Mouse (Mus musculus): ENCODE data around the gene Crp.

Crp gene

DNA sequence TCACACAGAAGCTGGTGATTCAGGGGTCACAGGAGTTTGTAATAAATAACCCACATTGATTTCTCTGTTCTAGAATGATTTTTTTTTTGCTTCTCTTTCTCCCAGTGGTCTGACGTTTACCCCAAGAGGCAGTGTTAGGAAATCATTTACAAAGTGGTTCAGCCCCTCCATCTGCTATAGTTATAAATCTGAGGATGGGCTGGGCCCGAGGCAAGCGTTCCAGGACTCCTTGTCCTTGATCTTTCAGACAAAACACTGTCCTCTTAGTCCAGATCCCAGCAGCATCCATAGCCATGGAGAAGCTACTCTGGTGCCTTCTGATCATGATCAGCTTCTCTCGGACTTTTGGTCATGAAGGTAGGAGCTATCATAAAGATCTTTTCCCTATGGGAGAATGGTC, at the start of gene Crp:
Gene Crp, plus strand, starts transcription at position 212 of the 400 bp plus-strand sequence.
- no peak for DNase-seq

DNA sequence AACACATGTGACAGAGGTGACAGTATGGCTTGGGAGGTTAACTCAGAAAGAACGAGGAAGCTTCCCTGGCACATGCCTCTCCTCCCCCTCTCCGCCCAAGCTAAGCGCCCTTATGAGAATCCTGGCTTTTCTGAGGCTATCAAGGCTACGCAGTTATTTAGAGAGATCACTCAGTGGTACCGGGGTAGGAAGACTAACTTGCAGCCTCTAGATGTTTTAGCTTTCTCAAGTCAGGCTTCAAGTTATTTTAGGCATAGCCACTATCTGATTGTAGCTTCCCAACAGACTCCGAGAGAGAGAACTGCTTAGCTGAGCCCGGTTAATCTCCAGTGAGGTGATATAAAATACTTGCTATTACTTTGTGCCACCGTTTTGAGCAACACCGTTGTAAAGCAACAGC, 48.5 kb upstream of the Crp start:
- no peak for DNase-seq

DNA sequence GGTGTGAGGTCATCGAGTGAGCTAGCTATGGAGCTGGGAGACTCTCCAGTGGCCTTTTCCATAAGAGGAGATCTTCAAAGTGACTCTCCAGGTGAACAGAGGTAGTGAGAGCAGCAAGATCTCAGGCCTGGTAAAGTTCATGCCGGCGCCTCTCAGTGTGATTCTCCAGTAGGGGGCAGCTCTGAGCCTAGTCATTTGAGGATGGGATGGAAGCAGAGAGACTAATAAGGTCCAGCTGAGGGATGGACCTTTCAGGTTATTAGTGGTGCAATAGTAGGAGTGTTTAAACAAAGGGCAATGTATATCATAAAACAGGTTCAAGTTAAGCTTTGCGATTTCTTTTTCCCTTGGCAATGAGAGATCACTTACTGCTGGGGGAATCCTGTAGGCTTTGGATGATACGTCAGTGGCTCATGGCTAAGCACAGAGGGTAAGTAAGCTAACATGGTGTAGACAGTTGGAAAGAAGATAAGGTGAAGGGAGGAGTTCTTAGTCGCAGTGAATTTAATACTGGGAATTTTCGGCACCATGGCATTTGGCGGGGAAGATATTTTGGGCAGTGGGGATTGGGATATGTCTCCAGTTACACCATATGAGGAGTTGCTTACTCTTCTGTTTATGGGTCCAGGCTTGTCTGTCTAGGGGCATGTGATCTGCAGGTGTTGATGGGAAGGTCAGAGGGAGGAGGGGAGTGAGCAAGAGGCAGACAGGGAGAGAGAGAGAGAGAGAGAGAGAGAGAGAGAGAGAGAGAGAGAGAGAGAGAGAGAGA, 47.2 kb upstream of the Crp start:
- peak; percentile 32 for DNase-seq

DNA sequence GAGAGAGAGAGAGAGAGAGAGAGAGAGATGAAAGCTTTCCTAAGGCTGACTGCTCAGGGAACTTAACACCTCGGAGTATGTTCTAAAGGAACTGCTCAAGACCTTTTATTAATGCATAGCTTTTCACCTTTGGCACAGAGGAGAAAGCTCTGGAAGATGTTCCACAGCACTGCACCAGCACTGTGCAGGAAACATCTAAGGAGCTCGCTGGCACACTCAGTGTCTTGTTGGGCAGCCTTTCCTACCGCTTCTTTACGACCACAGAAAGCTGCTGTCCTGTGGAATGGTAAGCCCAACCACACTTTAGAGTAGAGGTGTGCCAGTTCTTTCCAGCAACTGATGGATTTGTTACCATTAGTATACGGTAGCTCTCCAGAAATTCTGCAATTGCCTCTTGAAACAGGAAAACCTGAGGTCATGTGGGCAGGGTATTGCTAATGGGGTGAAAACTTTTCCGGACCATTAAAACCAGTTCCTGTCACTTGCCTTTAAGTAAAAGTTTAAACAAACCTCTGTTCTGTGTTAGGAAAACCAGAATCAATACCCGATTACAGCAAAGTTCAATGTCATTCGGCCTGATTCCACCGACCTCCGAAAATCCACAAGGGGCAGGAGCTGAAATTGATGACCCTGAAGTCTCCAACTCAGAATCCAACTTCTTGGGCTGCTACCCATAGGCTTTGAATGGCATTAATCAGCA, 46.4 kb upstream of the Crp start:
- DNase-seq, result no peak

DNA sequence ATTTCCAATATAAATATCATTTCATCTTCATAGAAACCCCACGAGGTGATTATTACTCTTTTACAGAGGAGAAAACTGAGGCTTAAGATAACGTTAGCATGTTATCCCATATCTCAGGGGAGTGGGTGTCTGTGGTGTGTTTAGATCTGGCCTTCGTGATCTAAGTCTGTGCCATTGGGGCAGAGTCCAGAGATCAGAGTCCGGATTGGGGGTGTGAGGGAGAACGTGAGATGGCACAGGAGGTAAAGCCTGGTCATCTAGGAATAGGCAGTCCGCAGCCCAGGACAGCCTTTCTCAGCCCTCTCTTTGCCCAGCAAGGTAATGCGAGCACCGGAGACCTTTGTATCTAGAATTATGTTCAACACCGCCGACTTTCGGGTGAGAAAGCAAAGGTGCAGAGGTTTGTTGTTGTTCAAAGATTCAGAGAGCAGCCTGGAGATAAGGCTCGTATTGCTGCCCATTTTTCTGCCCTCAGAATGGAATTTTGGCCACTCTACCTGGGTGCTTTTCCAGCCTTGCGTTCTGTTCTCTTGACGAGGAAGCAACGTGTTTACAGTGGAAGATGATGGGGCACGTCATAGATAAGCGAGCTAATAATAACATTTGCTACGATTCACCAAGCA, 45.7 kb upstream of the Crp start:
- DNase-seq, result no peak

DNA sequence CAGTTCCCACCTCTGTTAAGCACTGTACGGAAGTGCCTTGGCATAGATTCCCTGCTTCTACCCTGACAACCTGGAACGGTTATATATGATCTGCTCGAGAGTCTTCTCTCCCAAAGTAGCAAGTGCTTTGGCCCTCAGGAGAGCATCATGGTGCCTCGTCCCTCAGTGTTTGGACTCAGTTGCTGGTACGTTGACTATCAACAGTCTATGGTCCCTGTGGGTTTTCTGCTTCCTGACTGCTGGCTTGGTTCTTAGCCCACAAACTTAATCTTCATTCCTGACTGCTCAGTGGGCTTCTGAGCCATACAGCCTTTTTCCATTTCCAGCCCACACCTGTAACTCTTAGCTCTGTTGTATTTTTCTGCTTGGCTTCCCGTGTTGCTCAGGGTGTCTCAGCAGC, 44.0 kb upstream of the Crp start:
- DNase-seq, result no peak

DNA sequence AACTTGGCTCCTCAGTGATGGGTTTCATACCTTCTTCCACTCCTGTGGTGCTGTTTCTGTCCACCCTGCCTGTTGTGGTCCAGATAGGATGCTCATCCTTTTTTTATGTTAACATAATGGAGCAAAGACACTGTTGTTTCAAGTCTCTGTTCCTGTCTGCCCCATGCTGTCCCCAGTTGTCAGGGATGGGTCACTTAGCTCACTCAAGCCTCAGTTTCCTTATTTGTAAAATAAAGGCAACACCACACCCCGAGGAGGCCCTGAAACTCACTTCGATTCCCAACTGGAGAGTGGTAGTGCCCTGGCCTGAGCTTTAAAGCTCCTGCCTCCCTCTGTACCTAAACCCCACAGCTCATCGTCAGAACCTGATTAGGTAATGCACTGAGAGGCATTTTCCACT, 40.6 kb upstream of the Crp start:
- DNase-seq, result no peak

DNA sequence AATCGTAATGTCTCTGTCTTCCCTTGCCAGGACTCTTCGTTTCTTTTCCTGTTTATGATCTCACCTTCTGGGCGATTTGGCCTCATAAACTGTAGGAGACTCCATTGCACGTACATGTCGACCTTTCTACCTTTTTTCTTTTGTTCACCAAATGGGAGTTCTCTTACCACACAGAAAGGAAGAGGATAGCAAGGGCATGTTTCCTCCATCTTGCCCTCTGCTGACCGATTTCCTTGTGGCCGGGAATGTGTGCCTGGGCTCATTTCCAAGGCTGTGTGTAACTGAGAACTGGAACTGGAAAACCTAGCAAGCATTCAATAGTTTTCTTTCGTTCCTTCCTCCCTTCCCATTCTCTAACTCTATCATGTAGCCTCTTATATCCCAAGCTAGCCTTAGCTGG, 38.2 kb upstream of the Crp start:
- no peak for DNase-seq

DNA sequence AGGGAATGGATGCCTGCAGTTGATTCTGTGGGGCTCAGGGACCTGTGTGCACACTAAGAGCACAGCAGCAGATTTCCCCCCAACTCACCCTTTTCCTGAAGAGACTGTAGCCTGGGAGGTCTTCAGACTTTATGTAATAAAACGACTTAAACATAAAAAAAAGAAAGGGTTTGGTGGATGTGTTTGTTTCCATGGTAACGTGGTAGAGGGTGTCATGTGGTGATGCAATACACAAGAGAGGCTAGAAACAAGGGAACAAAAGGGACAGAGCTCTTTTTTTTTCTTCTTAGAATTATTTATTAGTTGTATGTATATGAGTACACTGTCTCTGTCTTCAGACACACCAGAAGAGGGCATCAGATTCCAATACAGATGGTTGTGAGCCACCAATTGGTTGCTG, 32.4 kb upstream of the Crp start:
- DNase-seq, result no peak

DNA sequence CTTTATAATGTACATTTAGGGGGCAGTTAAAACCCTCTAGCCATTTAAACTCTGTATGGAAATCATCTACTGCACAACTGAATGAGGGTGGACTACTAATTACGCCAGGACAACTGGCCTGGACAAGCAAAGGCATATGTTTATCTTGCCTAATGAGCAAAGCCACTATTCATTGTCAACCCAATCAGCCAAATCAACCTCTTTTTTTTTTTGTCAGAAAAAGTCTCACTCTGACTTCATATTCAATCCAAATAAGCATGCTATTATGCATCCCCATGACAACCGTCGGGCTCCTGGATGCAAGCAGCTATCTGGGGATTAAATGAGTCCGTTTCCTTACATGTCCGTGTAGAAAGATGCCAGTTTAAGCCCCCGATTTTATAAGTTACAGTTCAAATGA, 30.3 kb upstream of the Crp start:
- no peak for DNase-seq

DNA sequence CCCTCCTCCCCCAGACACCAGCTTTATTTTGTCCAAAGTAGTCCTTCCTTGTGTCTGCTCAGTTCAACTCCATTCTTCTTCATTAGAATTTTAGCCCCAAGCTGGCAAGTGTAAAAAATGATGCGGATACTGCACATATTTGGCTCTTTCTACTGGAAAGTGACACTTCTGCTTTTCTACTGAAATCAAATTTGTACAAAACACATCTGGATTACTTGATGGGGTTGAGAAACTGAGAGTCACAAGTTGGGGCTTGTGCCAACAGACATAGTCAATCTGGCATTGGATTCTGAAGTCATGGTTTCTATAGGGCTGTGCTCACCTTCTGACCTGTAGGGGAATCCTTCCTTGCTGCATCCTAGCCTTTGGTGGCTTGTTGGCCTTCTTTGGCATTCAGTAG, 27.1 kb upstream of the Crp start:
- no peak for DNase-seq

DNA sequence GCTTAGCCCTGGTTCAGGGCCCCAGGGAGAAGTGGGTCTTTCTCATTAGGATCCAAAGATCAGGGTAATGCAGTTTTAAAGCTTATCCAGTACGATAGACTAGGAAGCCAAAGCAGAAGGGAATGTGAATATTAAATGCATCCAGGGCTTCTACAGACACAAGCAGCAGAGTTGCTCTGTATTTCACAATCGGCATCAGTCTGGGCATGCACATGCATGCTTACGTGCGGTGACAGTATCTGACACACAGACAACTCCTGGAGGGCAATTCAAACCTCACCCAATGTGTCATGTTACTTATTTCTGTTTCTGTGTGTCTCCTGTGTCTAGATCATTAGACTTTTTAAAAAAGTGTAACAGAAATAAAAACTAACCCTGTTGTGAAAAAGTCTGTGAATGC, 17.1 kb upstream of the Crp start:
- DNase-seq, result no peak

DNA sequence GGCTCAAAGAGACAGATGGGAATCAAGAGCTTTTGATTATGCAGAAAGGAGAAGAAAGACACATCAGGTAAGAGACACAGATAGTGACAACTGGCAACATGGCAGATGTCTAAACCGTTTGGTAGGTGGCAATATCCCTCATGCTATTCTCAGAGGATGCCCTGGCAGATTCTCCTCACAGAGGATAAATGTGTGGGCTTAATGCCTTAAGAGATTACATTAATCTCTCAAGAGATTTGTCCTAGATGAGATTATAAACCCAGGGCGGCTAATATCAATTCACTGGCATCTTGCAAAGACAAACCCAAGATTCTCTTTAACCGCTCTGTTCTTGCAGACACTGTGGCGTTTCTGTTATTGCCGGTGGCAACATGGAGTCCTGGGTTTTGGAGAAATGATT, 14.3 kb upstream of the Crp start:
- no peak for DNase-seq

DNA sequence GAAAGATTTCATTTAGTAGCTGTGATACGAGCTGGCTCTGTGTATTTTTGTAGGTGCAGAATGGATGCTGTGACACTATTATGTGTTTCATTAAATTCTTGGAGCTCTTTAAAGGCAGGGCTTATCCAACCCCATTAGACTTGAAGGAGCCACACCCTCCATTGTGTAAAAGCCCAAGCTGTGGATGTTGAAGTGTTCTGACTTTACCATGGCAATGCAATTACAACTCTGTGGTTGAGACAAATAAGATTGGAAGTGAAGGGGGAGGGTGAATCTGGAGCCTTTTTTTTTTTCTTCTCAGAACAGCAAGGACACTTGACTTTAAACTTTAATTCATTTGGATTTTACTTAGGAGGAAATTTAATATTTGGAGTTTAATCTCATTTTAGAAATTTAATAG, 13.9 kb upstream of the Crp start:
- no peak for DNase-seq

DNA sequence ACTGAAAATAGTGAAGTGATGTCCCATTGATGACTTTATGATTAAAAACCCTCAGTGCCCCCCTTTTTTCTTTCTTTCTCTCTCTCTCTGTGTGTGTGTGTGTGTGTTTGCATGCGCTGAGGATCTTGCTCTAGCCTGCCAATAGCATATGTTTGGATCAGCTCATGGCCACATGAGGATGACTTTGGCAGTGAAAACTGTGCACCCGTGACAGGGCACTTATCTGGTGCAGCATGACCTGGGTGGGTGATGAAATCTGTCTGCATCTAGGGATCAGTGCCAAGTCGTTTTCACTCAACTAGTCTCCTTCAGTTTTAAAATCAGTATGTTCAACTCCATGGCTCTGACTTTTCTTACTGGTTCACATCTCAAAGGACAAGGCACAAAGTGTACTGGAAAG, 12.7 kb upstream of the Crp start:
- no peak for DNase-seq

DNA sequence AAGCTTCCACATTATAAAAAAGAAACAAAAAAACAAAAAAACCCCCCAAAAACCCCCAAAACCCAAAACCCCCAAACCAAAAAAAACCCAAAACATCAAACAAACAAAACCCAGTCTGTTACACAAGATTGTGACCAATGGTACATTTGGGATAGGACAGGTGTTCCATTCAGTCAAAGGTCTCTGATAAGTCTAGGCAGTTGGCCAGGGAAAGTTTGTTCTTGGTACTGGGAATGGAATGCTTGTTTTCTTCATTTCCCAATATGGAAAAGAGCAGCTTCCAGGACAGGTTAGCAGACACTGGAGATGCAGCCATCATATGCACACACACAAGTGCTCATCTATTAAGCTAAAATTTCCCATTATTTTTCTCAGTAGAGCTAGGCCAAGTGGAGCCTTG, 433 bp upstream of the Crp start:
- no peak for DNase-seq

DNA sequence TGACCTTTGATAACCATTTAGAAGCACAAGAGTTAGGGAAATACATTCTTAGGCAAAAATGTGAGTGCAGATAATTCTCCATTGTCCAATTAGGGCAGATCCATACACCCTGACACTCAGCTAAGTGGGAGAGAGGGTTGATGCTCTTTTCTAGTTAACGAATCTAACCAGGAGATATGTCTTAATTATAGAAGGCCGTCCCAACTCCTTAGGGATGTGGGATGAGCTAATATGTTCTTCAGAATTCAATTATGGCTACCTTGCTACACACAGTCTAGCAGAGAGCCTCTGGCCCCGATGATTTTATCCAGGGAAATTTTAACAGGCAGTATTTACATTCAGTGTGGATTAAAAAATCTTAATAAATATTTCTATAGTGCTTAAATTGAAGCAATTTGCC, 3.0 kb downstream of the Crp start:
- no peak for DNase-seq

DNA sequence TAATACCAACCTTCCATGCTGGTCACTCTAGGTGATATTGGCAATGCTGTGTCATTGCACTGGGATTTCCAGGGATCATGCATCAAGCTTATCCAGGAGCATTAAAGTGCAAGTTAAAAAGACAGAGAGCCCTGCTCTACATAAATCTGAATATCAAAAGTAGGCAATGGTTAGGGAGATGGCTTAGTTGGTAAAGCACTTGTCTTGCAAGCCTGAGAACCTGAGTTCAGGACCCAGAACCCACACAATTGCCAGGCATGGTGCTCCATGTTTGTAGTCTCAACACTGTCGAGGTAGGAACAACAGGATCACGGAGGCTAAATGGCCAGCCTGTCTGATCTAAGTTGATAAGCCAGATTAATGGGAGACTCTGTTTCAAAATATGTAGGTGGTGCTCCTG, 3.5 kb downstream of the Crp start:
- no peak for DNase-seq

DNA sequence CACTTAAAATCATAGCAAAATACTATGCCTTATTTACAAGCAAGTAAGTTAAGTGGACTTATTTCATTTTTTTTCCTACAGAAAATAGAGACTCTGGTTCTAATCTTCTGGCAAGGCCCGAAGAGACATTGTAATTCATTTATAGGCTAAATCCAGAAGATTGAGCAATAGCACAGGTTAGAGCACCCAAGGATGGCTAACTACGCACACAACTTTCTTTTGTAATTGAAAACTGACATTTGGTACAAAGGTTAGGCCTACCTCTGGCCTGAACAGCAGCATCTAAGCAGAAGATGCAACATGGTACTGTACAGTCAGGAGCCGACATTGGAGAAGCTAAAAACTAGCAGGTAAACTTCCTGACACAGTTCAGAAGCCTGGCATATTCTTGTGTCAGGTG, 4.0 kb downstream of the Crp start:
- no peak for DNase-seq

DNA sequence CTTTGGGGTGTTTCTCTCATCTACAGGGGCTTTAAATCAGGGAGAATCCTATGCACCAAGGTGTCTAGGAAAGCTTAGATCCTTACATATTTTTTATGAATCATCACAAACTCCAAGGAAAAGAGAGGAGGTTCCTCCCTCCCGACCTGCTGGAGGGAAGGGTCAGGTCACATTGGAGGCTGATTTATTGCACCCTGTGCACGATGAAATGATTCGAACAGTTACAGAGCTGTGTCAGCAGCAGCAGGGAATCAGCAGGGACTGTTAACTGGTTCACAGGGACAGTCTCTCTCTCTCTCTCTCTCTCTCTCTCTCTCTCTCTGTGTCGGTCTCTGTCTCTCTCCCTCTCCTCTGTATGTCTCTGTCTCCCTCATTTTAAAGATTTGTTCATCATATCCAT, 6.9 kb downstream of the Crp start:
- no peak for DNase-seq

DNA sequence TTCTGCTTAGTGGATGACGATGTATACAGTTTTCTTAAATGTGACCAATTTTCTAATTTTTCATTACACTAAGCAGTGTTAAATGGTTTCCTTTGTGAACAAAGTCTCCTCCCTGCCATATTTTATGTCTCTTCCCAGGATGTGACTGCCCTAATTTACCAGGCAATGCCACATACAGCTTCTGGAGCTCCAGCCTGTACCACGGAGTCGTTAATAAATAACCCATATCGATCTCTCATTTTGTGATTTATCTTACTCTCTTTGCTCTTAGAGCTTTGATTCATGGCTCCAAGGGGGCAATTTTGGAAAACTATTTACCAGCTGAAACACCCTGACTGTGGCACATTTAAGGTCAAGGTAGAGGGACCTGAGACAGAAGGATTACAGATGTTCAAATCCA, 8.4 kb downstream of the Crp start:
- DNase-seq, result no peak

DNA sequence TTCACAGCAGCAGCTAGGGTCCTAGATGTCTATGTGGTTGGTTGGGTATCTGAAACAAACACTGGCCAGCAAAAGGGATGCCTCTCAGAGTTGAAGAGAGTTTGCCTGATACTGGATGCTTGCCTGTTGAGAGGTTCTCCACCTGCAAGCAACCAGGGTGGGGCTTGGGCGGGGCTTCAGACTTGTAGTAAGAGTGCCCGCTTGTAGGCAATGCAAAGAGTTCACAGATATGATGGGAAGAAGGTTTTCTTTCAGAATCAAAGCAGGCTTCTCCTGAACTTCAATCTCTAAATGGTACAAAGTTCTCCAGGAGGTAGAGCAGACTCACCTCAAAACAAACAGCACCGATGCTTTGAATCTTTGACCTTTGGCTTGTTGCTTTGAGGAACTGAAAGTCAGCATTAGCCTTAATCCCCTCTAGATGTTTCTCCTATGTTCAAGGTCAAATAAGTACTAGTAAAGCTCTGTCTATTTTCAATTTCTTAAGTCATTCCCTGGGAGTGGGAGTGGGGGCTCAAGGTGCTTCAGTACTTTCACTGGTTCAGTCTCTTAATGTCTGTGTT, 12.0 kb downstream of the Crp start:
- DNase-seq, result no peak

DNA sequence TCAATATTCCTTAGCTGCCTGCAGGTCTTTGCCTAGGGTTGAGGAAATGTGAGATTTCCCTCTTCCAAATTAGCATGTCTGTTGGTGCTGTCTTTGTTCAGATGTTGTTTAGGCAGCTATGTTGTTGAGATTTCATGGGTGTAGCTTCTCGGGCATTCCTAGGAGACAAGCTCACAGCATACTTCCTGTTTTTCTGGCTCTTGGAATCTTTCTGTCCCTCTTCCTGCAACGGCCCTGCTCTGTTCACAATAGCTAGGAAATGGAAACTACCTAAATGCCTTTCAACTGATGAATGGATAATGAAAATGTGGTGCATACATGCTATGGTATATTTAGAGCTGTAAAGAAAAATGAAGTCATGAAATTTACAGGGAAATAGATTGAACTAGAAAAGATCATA, 13.5 kb downstream of the Crp start:
- no peak for DNase-seq

DNA sequence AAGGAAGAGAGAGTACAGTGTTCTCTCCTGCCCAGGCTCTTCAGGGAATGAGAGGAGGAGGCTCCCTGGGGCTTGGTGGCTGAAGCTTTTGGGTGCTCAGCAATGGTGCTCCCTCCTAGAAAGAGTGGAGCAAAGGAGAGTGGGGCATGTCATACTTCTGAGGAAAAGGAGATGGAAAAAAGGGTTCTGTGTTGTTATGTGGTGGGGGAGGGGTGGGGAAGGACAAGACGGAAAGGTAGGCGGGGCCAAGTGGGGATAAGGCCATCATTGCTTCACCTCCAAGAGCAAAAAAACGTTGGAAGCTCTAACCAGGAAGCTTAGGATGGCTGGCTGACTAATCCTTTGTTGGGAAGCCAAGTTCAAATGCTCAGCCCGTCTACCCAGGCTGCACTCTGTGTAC, 14.1 kb downstream of the Crp start:
- no peak for DNase-seq
